Mouse (Mus musculus): ENCODE results near the gene Mapk14.
"Not testable (repeated sequence)": the region's sequence is repeated elsewhere in the genome, so short reads cannot be mapped to it uniquely, and the experiment has no call there.

Gene Mapk14

GRCm38 (mm10) chr17:28743916-28744315, 52.8 kb downstream of the Mapk14 start:
- peak; percentile 19 for DNase-seq

GRCm38 (mm10) chr17:28745773-28746172, 54.6 kb downstream of the Mapk14 start:
- DNase-seq: no peak

GRCm38 (mm10) chr17:28748001-28748400, 56.9 kb downstream of the Mapk14 start:
- no peak for DNase-seq

- no peak for DNase-seq
These were observed 59.5 kb downstream of the Mapk14 start for GRCm38 (mm10) chr17:28750580-28750979.

GRCm38 (mm10) chr17:28756447-28756846, 65.3 kb downstream of the Mapk14 start:
- DNase-seq: no peak

- DNase-seq: no peak
These were observed 66.3 kb downstream of the Mapk14 start for GRCm38 (mm10) chr17:28757470-28757869.

- DNase-seq: no peak
These were observed 69.7 kb downstream of the Mapk14 start for GRCm38 (mm10) chr17:28760736-28761312.

- DNase-seq: peak; percentile 73
These were observed 70.7 kb downstream of the Mapk14 start for GRCm38 (mm10) chr17:28761871-28762270.

- DNase-seq: no peak
These were observed 75.1 kb downstream of the Mapk14 start for GRCm38 (mm10) chr17:28766203-28766602.

GRCm38 (mm10) chr17:28766781-28767515, 75.8 kb downstream of the Mapk14 start:
- no peak for DNase-seq

GRCm38 (mm10) chr17:28769121-28769874, 78.2 kb downstream of the Mapk14 start, which contains the start of gene Mapk13:
Mapk13 (plus strand) TSS chr17:28769297.
- DNase-seq: peak; percentile 10

- DNase-seq: peak; percentile 49
These were observed 78.8 kb downstream of the Mapk14 start for GRCm38 (mm10) chr17:28769875-28770421.

GRCm38 (mm10) chr17:28771289-28771688, 80.2 kb downstream of the Mapk14 start:
- DNase-seq: no peak

- not testable (repeated sequence) for DNase-seq
These were observed 83.2 kb downstream of the Mapk14 start for GRCm38 (mm10) chr17:28774303-28774702.

GRCm38 (mm10) chr17:28775161-28775560, 84.0 kb downstream of the Mapk14 start:
- DNase-seq: no peak

- DNase-seq: no peak
These were observed 85.7 kb downstream of the Mapk14 start for GRCm38 (mm10) chr17:28776817-28777216.

- DNase-seq: no peak
These were observed 86.3 kb downstream of the Mapk14 start for GRCm38 (mm10) chr17:28777231-28778005.

GRCm38 (mm10) chr17:28779735-28780134, 88.6 kb downstream of the Mapk14 start:
- no peak for DNase-seq

GRCm38 (mm10) chr17:28780836-28781235, 89.7 kb downstream of the Mapk14 start:
- DNase-seq: no peak

GRCm38 (mm10) chr17:28781290-28782045, 90.3 kb downstream of the Mapk14 start:
- DNase-seq: no peak

- no peak for DNase-seq
These were observed 93.9 kb downstream of the Mapk14 start for GRCm38 (mm10) chr17:28785036-28785435.

GRCm38 (mm10) chr17:28787507-28787906, 96.4 kb downstream of the Mapk14 start:
- DNase-seq: no peak

All from retina, postnatal 1 day (tissue).